Mouse (Mus musculus) naive thymus-derived CD4-positive, alpha-beta T cell, adult 2 months (primary cell): Measurements from ENCODE around the gene Tmem156.

ENCODE experiments used
- DNase-seq: peaks from one replicate; pipeline ENCODE4 v3.0.0-alpha.2; 2011; ENCODE audit warnings: low read depth

Tmem156 gene

DNA sequence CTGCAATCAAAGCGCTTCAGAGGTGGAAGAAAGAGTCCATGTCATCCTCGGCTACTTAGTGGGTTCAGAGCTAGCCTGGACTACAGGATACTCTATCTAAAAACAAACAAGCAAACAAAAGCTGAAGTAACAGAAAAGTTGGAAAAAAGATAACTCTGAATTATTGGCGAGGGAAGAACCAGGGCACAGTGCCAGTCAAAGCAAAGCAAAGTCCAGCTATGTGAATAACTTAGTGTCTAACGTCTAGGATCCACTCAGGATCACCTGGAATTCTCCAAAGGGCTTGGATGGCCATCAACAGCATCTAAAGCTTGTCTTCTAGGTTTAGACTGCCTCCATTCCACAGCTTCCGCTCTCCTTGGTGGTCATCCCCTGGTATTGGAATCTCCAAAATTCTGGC, 5.5 kb upstream of the Tmem156 start:
- DNase-seq: no peak

DNA sequence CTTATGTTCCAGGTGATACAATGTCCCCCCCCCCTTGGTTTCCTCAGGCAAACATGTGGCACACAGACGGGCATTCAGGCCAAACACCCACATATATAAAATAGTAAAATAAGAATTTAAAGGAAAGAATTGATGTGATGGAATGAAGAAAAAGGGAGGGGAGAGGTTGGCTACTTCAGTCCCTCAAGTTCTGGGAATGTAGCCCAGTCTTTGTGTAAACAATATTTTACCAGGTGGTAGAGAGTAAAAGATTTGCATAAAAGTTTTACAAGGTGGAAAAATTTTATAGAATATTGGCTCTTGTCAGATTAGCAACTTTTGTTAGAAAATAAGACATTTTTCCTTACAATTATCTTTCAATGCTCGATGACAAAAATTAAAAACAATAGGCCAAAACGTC, 4.9 kb upstream of the Tmem156 start:
- no peak for DNase-seq

DNA sequence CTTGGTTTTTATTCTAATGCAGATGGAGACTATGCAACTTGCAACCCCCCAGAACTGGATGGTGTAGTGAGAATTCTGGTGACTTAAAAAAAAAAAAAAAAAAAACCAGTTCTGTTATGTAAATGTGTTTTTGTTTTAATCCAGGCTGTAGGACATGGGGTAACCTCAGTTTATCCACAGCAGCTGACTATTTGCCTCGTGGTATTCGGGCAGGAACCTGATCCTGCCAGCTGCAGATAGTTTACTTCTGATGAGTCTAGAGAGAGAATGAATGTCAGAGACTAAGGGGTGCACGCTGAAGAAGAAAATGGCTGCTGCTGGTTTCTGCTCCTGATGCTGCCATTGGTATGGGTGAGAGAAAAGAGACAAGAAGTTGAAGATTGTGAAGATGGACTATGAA, 4.2 kb upstream of the Tmem156 start:
- no peak for DNase-seq

DNA sequence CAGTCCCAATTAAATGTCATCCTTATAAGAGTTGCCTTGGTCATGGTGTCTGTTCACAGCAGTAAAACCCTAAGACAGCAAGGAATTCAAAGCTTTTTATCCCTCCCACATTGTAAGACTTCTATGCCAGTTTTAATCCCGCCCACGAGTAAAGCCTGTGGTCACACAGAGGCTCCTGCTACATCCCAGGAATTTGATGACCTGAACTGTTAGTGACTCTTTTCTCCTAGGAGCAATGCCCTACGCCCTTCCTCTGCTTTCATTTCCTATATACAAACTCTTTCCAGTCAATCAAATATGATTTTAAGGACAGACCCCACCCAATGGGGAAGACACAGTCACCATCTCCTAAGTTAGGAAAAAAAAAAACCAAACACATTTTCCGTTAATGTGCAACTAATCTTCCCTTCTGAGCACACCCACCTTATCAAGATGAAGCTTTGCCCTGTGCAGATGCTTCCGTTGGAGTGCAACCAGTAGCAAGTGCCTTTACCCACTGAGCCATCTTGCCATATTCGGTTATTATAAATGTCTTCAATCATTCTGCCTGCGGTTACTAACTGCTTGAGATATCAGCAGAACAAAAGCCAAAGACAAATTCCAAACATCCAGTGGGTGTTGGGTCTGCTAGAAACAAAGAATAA, 3.1 kb upstream of the Tmem156 start:
- no peak for DNase-seq

DNA sequence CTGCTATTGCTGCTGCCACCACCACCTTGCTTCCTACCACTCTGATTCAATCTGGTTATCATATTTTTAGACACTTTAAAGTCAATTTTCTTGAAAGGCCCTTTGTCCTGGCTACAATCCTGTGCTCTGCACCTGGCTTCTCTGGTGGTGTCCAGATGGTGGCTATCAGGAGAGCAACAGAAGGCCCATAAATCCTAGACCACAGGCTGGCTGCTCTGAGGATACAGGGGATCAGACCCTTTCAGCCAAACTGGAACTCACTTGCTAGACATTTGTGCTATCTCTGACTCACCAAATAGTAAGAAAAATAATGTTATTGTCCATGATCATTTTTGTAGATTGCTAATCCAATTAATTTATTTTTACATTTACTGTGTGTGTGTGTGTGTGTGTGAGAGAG, 1.8 kb upstream of the Tmem156 start:
- DNase-seq: no peak

DNA sequence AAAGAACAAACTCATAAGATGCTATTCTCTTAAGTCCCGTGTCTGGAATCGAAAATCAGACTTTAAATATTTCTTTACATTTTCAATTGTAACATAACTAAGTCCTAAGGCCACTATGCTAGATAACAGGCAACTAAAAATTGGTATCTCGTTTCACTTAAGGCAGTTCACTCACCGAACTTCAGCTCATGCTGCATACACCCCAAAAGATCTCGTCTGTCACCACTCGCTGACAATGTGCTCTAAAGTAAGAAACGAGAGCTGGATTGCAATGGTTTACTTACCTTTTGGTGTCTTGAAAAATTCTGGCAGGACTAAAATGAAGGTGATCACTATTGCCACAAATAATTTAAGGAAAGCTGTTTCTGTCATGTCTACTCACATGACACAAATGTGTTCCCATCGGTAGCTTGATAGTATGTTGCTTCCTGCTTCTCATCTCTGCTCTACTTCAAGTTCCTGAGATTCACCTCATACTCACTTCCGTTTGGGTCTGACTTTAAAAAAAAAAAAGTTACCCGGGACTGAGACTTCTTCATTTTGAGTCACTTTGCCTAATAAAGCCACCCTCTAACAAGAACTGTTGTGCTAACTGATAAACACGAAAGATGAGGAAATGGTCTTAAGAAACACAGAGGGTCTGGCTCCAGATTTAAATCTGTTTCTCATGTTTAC, 611 bp downstream of the Tmem156 start:
- peak; percentile 77 for DNase-seq

DNA sequence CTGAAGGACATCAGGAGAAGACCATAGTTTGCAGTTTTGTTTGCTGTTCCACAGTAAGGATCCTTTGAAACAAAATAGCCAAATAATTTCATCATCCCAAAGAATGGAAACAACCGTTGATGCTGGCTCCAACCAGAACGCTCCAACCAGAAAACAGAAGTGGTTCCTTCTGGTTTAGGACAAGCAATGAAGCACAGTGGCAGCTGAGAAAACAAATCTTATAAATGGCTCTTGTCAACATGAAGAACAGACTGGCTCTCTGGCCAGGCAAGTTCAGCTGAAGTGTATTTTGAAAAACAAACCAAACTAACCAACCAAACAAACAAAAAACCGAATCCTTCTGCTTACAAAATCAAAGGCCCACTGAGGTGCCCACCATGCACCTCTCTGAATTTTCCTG, 2.2 kb downstream of the Tmem156 start:
- no peak for DNase-seq

DNA sequence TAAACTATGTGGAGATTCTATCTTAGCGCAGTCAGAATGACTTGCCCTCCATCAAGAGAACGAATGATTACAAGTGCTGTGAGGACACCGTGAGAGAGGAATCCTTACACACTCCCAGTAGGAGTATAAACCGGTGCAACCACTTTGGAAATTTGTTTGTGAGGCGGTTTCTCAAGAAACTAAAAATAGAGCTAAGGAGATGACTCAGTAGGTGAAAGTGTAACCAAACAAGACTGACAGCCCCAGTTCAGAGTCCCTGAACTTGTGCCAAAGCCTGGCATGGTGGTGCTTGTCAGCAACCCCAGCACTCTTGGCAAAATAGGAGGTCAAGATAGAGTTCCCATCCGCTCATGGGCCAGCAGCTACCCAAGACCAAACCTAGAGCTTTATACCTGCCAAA, 5.4 kb downstream of the Tmem156 start:
- DNase-seq: no peak

DNA sequence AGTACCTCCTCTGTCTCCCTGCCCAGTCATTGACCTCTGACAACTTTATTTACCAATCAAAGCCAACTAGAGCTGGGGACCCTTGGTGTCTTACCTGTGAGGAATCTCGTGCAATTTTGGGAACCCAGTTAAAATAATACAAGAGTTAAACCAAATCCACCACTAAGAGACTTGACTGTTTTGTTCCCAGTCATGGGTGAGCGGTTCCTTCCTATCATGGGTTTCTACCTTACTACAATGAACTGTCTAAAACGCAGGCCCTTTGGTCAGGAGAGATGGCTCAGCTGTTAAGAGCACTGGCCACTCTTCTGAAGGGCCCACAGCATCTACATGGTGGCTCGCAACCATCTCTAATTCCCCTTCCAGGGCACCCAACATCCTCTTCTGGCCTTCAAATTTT, 10.1 kb downstream of the Tmem156 start:
- no peak for DNase-seq

DNA sequence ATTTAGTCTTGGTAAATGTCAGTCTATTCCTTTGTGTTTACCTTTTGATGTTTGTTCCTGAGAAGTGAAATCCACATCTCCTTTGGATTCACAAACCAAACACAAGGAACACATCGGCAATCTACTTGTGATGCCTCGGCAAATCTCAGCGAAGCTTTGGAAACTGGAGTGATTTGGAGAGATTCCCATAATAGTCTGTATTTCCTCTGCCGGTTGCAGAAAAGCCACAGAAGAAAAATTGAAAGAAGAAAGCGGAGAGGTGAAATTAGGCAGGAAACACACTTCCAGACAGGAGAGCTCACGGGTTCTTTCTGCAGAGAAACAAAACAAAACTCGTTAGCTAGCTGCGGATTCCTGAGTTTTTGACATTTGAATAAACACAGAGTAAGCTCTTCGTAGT, 12.1 kb downstream of the Tmem156 start:
- no peak for DNase-seq

DNA sequence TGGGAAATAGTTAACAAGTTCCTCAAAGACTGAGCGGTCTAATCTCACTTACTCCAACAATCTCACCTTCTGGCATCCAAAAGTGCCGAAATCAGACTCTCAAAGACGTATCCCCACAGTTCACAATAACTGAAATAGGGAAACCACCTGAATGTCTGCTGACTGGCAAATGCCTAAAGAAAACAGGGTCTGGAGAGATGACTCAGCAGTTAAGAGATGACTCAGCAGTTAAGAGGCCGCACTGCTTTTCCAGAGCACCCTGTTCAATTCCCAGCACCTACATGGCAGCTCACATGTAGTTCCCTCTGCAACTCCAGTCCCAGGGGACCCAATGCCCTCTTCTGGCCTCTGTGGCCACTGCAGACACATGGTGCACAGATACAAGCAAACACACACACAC, 13.9 kb downstream of the Tmem156 start:
- no peak for DNase-seq

DNA sequence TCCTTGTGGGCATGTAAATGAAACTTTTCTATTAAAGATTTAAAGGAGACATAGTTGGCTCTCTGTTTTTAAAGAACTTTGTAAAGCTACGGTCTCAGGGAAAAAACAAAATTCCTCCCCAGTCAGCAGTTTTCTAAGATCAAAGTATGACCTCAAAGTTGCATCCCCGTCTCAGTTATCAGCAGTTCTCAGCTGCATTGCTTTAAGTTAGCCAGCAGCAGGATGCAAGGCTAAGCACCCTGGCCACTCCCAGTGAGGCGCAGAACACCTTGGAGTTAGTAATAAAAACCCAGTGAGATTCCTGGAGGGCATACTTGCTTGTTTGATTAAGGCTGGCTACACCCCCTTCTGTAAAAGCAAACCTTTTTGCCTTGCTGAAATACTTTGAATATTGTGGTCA, 15.2 kb downstream of the Tmem156 start:
- DNase-seq: no peak

DNA sequence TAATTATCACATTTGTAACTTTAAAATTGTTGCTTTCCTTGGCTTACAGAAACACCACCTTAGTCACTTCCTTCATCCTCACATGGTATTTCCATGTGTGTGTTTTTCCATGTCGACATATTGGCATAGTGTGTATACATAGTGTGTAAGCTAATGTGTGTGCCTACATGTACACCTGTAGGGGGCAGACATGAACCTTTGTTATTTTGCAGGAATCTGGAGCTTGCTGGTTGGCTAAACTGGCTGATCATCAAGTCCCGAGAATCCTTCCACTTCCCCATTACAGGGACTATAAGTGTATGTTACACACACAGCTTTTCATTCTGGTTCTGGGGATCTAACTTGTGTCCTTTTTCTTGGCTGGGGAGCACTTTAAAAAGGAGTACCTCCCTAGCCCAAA, 15.8 kb downstream of the Tmem156 start:
- DNase-seq: peak; percentile 29

DNA sequence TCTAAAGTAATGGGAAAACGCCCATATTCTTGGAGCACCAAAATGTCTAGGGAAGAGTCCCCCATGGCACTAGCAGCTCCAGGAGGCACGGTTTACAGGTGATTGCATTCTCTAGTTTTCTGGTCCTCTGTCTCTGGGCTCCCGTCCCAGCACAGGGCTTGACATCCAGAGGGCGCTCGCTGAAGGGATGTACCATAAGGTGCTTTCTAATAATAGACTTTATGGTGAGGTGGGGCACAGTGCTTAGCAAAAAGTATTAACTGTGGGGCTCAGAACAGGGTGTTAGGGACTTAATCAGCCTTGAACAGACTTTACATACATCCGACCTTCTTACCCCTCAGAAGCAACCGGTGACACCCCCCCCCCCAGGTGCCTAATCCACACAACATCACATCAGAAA, 17.2 kb downstream of the Tmem156 start:
- DNase-seq: no peak

DNA sequence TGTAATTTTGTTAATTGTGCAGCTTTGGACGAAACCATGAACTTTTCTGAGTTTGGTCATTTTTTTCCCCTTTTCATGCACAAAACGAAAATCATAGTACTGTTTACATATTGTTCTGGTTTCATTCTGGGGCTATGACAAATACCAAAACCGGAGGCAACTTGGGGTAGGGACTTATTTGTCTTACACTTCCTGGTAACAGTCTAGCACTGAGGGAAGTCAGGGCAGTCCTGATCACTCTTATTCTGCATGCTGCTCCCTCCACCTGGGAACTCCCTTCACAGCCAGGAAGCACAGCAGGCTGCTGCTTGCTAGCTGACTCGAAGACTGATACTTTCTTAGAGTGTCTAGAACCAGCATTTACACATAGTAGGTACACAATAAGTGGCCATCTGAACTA, 18.7 kb downstream of the Tmem156 start:
- DNase-seq: no peak

DNA sequence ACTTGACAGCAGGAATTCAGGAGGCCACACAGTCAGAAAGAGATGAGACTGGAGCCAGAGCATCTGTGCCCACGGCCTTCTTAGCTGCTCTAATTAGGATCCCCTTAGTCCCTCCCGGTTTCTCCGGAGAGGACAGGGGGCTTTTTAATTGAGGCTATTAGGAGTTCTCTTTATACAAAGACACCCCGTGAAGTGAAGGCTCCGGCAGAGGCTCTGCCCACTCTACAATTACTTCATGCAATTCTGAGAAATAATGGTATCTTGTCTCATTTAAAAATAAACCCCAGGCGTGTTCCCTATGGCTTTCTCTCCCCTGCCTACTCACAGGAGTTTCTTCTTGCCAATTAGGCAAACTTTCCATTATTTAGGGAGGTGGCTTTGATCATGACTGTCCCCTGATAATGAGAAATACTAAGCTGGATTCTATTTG, 20.2 kb downstream of the Tmem156 start:
- no peak for DNase-seq

DNA sequence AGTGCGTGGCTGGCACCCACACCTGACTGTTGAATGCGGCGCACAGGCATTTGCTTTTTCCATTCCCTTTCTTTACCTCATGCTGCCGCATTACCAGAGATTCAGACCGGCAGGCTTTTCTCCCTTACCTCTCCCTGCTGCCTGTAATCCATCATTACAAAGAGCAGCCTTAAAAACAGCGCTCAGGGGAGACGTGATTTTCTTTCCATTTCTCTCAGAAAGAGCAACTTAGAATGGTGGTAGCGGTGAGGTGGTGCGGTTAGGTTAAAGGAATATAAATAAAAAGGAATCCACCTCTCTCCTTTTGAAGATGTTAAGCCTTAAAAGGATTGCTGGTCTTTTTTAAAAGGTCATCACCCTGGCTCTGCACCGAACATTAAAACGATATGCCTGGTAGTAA, 22.1 kb downstream of the Tmem156 start:
- DNase-seq: no peak

DNA sequence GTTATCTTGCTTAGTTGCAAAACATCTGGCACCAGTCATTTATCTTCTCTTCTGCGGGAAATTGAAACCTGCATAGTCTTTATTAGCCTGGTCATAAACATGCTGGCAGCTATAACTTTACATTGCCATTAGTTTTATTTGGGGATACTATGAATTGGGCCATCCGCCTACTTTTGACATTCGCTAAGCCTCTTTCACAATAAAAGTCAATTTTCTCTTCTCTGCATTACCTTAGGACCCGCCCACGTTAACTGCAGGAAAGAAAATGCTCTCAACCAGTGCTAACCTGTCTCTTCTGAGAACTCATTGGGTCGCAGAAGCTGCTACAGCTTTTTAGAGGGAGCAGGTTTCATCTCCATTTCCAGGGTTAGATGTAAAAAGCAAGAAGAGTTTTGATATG, 23.8 kb downstream of the Tmem156 start:
- no peak for DNase-seq

DNA sequence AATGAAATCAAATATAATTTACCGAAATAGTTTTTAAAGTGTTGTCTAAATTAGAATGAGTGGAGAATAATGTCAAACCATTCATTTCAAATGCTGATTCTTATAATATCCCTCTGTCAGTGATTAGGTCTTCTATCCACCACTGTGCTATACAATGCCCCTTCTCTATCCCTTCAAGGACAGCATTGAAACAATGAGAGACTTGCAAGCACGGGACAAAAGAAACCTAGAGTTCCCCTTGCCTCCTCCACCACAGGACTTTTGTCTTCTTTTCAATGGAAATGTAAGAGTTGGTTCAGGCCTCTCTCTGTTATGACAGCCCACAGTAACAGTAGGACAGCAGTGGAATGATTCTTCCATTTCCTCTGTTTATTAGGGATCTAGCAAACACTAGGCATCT, 28.7 kb downstream of the Tmem156 start:
- DNase-seq: no peak

DNA sequence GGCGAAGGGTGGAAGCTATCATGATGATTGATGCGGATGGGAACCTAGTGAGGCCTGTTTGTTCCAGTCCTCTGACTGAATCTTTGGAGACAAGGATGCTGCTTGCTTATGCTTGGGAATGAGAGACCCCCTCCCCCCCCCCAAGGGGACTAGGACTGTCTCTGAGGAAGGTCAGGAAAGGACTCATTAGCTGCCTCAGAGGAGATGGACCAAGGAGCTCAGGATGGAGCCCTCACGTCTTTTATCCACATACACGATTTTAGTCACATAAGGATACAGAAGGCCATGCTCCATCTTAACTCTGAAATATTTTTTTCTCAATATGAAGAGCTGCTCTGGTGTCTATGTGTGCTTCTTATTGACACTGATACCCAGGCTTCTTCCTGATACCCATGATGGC, 29.7 kb downstream of the Tmem156 start:
- DNase-seq: no peak

DNA sequence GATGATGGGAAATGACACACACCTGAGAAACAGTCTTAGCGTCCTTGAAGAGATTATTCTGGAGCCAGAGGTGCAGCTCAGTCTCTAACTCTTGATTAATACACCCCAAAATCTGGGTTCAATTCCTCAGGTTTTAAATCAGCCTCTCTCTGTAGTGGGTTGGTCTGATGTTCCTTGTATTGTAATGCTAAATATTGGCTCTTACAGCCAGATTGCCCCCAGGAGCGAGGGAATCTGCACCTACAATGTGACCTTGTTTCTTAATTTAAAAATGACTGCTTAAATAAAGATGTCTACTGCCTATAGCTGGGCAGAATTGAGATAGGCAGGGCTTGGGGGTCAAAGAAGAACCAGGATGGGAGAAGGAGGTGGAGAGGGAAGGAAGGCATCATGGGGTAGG, 32.1 kb downstream of the Tmem156 start:
- no peak for DNase-seq

DNA sequence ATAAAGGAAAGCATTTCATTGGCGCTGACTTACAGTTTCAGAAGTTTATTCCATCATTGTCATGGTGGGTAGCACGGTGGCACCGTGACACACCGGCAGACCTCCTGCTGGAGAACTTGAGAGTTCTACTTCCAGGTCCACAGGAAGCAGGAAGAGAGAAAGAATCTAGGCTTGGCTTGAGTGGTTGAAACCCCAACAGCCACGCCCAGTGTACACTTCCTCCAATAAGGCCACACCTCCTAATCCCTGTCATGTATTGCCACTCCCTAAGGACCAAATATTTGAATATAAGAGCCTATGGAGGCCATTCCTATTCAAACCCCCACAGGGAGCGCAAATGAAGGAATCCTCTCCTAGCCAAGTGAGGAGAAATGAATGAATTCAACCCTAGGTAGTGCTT, 34.3 kb downstream of the Tmem156 start:
- DNase-seq: no peak

DNA sequence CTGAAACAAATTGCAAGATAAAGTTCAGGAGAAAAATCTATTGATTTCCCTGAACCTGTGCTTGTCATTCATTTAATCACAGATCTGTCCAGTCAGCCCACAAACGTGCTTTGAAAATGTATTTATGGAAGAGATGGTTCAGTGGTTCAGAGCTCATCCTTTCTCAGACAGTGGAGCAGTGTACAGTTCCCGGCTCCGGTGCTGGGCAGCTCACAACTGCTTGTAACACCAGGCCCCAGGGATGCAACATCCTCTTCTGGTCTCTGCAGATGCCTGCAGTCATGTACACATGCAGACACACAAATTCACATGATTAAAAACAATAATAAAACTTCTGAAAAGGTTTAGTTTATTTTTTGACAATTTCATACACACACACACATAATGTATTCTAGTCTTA, 40.4 kb downstream of the Tmem156 start:
- no peak for DNase-seq

DNA sequence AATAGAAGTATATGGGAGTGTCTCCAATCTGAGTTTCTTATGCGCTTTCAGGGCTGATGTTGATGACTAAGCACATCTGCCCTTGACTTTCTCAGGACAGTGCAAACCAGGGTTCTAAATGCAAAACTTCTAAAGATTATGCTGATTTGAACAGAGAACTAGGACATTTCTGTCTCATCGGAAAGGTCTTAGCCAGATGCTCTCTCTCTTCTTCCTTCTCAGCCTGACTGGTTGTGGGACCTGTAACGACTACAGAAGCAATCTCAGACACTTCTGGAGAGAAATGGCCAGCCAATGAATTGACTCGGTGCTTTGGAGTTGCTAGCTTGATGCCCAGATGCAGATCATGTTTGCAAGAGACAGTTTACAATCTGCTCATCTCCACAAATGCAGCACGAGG, 42.1 kb downstream of the Tmem156 start:
- no peak for DNase-seq
